Mouse (Mus musculus) liver, adult 2 months (tissue): ENCODE data around the gene Pde4d. TPM values are rescaled to one million over a fixed set of nuclear protein-coding genes. Genes with fewer than 3 reads are reported as not detected.

ENCODE experiments used
- DNase-seq: peaks from one replicate; pipeline ENCODE4 v3.0.0-alpha.2; 2011; ENCODE audit warnings: low read depth, low spot score; ENCODE audit errors: extremely low read depth
- H3K27ac ChIP-seq: fragments of 200-500 bp; replicated peaks from 2 replicates; pipeline ENCODE4 v1.5.1; 2012; ENCODE audit warnings: low read depth, mild to moderate bottlenecking, control low read depth, inconsistent platforms, low read length; ENCODE audit not compliant: insufficient read depth
- H3K27me3 ChIP-seq: fragments of 200-500 bp; 2 replicates; pipeline ENCODE4 v1.6.1; 2012; ENCODE audit warnings: mild to moderate bottlenecking, moderate library complexity, low read length, inconsistent platforms; ENCODE audit not compliant: control insufficient read depth, insufficient read depth
- H3K36me3 ChIP-seq: fragments of 200-500 bp; 2 replicates; pipeline ENCODE4 v1.6.1; 2012; ENCODE audit warnings: low read length, inconsistent platforms; ENCODE audit not compliant: control insufficient read depth, insufficient read depth
- H3K4me1 ChIP-seq: fragments of 200-500 bp; 2 replicates; pipeline ENCODE4 v1.6.1; 2011; ENCODE audit warnings: low read length; ENCODE audit not compliant: control insufficient read depth, insufficient read depth
- H3K4me3 ChIP-seq: fragments of 200-500 bp; 2 replicates; pipeline ENCODE4 v1.5.1; 2011; ENCODE audit warnings: low read depth, mild to moderate bottlenecking, control low read depth, low read length, moderate library complexity; ENCODE audit not compliant: insufficient read depth
- H3K79me2 ChIP-seq: fragments of 200-500 bp; 2 replicates; pipeline ENCODE4 v1.6.1; 2012; ENCODE audit warnings: inconsistent platforms, mild to moderate bottlenecking, low read length, moderate library complexity; ENCODE audit not compliant: control insufficient read depth, insufficient read depth
- H3K9ac ChIP-seq: fragments of 200-500 bp; 2 replicates; pipeline ENCODE4 v1.6.1; 2012; ENCODE audit warnings: low read depth, mild to moderate bottlenecking, control low read depth, inconsistent platforms, low read length
- CTCF ChIP-seq: fragments of 200-500 bp; IDR thresholded peaks from 2 replicates; pipeline ENCODE4 v1.5.1; 2011; ENCODE audit warnings: low read depth, low read length, control low read depth
- POLR2A ChIP-seq: fragments of 200-500 bp; IDR thresholded peaks from 2 replicates; pipeline ENCODE4 v1.6.1; 2011; ENCODE audit warnings: low read length, control low read depth; ENCODE audit not compliant: insufficient read depth; ENCODE audit errors: extremely low read depth
- WGBS: fragments of 180-500 bp; shearing (Covaris S2); methylation state at CpG from one replicate; pipeline ENCODE4 v1.1.7; 2018; 5-methylcytosine and 5-hydroxymethylcytosine counted together
- polyA plus RNA-seq: library from polyadenylated mRNA; depleted of rRNA; stranded (reverse); fragments of >200 nt; gene quantifications from 2 replicates; pipeline ENCODE4 v1.2.3, GENCODE M21; 2012
- total RNA-seq: library from RNA; depleted of rRNA; stranded (reverse); fragments of >200 nt; gene quantifications from 2 replicates; pipeline ENCODE4 v1.2.3, GENCODE M21; 2014

Pde4d gene
- total and polyA plus RNA-seq, 2 experiments, result 2.3 to 13.6 TPM

- Histone ChIP-seq H3K27me3 (no peaks in the 10 kb centered on the region), H3K4me3 (no peak overlapping the region), H3K79me2 (no peaks in the 10 kb centered on the region), H3K9ac (no peak overlapping the region), H3K4me1 (0 out of 2 replicates have a peak, but pooled peaks cover 4% of the 10 kb centered on the region), H3K27ac (no peak overlapping the region), H3K36me3 (no peaks in the 10 kb centered on the region)
- WGBS, result 30% methylated on average over 2 of the region's 2 CpGs
- TF ChIP-seq CTCF, result no peak
- TF ChIP-seq POLR2A, result no peak
- DNase-seq, result no peak
Measured at GRCm38 (mm10) chr13:109841140-109841822, 1391.5 kb downstream of the Pde4d start.

GRCm38 (mm10) chr13:109842982-109843381, 1393.2 kb downstream of the Pde4d start:
- no peak overlapping the region for H3K27ac ChIP-seq
- DNase-seq, result peak; percentile 26
- no peaks in the 10 kb centered on the region for H3K27me3 ChIP-seq
- no peak overlapping the region for H3K9ac ChIP-seq
- no peaks in the 10 kb centered on the region for H3K79me2 ChIP-seq
- no peak overlapping the region for H3K4me3 ChIP-seq
- TF ChIP-seq CTCF, result no peak
- no peaks in the 10 kb centered on the region for H3K4me1 ChIP-seq
- no peaks in the 10 kb centered on the region for H3K36me3 ChIP-seq
- 90% methylated on average over 2 of the region's 2 CpGs for WGBS

DNA sequence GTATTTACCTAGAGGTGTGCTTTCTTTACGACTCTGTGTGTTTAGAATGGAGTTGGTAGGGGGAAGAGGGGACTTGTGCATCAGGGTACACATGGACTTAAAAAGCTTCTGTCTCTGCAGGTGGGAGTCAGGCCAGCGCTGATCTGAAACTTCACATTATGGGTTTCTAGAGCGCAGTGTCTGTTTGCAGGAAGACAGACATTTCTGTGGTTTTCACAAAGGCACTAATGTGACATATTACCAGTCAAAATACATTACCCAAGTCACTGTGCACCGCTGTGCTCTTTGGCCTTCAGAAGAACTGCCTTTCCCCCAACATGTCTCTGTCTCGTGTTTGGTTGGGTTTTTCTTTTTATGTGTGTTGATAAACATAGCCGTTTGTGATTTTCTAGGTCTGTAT, 1395.1 kb downstream of the Pde4d start:
- TF ChIP-seq CTCF (no peak), POLR2A (no peak)
- H3K4me1 ChIP-seq, result no peaks in the 10 kb centered on the region
- no peaks in the 10 kb centered on the region for H3K36me3 ChIP-seq
- H3K27ac ChIP-seq, result no peak overlapping the region
- H3K27me3 ChIP-seq, result no peaks in the 10 kb centered on the region
- H3K9ac ChIP-seq, result no peak overlapping the region
- WGBS, result 88% methylated on average over 6 of the region's 6 CpGs
- H3K4me3 ChIP-seq, result no peak overlapping the region
- H3K79me2 ChIP-seq, result no peaks in the 10 kb centered on the region
- DNase-seq, result no peak

- Histone ChIP-seq H3K4me1 (no peaks in the 10 kb centered on the region), H3K36me3 (no peaks in the 10 kb centered on the region), H3K27me3 (no peaks in the 10 kb centered on the region), H3K27ac (no peak overlapping the region), H3K79me2 (no peaks in the 10 kb centered on the region), H3K4me3 (no peak overlapping the region), H3K9ac (no peak overlapping the region)
- DNase-seq, result no peak
- TF ChIP-seq CTCF (no peak), POLR2A (no peak)
- WGBS, result 90% methylated on average over 1 of the region's 1 CpGs
Measured at GRCm38 (mm10) chr13:109863826-109864225, 1414.1 kb downstream of the Pde4d start.

DNA sequence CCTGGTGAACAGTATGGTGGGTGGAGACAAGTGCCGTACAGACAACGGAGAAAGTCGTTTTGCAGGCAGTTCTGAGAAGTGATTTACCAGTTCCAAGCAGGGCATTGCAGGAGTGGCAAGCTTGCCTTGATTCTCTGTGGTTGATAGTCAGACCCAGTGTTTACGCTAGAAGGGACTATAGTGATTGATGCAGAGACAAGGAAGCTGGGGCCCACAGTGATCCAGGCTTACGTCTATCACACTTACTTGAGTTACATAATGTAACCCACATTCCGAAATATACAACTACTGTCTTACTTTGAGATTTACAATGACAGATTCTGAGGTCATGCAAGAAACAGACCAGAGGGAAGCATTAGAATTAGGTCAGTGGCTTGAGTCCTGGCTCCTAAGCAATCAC, 1414.6 kb downstream of the Pde4d start:
- Histone ChIP-seq H3K27me3 (no peaks in the 10 kb centered on the region), H3K4me1 (no peaks in the 10 kb centered on the region), H3K4me3 (no peak overlapping the region), H3K79me2 (no peaks in the 10 kb centered on the region), H3K9ac (no peak overlapping the region), H3K36me3 (no peaks in the 10 kb centered on the region), H3K27ac (no peak overlapping the region)
- 97% methylated on average over 6 of the region's 6 CpGs for WGBS
- TF ChIP-seq CTCF (no peak), POLR2A (no peak)
- DNase-seq, result no peak

DNA sequence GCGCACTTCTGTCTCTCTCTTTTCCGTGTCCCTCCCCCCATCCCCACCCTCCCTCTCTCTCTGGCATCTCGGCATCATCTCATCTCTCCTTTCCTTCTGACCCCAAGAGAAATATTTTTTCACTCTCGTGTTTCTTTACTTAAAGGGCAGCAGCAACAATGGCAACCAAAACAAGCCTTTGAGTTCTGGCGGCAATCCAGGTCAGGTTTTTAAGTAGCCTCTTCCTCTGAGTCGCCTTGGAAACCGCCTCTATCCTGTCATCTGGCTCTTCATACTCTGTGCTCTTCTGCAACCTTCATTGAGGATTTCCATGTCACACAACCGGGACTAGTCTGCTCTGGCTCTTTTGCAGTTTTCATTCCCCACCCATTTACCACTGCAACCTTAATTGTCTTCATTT, 1430.6 kb downstream of the Pde4d start:
- Histone ChIP-seq H3K79me2 (no peaks in the 10 kb centered on the region), H3K27me3 (no peaks in the 10 kb centered on the region), H3K36me3 (no peaks in the 10 kb centered on the region), H3K4me1 (peaks cover 9% of the 10 kb centered on the region), H3K4me3 (no peak overlapping the region), H3K9ac (no peak overlapping the region), H3K27ac (no peak overlapping the region)
- WGBS, result 78% methylated on average over 8 of the region's 8 CpGs
- peak; percentile 19 for DNase-seq
- TF ChIP-seq CTCF, result no peak
- TF ChIP-seq POLR2A, result no peak
